Mouse (Mus musculus) c-Kit-negative CD71-positive TER-119-positive erythroid progenitor cells, embryonic 14.5 days (primary cell): ENCODE measurements around the gene Lzts2.
"Not testable (repeated sequence)": the region's sequence is repeated elsewhere in the genome, so short reads cannot be mapped to it uniquely, and the experiment has no call there.

Source experiments
- DNase-seq: peaks from one replicate; pipeline ENCODE4 v3.0.0-alpha.2; 2013; ENCODE audit warnings: low read depth, low spot score

Gene Lzts2

DNA sequence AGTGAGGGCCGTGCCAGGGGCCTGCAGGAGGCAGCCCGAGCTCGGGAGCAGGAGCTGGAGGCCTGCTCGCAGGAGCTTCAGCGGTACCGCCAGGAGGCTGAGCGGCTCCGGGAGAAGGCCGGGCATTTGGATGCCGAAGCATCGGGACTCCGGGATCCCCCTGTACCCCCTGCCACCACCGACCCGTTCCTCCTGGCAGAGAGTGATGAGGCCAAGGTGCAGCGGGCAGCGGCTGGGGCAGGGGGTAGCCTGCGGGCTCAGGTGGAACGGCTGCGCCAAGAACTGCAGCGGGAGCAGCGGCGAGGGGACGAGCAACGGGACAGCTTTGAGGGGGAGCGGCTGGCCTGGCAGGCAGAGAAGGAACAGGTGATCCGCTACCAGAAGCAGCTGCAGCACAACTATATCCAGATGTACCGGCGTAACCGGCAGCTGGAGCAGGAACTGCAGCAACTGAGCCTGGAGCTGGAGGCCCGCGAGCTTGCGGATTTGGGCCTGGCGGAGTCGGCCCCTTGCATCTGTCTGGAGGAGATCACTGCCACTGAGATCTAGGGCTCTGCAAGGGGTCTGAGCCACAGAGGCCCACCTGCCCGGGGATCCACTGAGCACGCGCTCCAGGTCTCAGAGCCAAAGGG, 11.8 kb downstream of the Lzts2 start:
- no peak for DNase-seq

DNA sequence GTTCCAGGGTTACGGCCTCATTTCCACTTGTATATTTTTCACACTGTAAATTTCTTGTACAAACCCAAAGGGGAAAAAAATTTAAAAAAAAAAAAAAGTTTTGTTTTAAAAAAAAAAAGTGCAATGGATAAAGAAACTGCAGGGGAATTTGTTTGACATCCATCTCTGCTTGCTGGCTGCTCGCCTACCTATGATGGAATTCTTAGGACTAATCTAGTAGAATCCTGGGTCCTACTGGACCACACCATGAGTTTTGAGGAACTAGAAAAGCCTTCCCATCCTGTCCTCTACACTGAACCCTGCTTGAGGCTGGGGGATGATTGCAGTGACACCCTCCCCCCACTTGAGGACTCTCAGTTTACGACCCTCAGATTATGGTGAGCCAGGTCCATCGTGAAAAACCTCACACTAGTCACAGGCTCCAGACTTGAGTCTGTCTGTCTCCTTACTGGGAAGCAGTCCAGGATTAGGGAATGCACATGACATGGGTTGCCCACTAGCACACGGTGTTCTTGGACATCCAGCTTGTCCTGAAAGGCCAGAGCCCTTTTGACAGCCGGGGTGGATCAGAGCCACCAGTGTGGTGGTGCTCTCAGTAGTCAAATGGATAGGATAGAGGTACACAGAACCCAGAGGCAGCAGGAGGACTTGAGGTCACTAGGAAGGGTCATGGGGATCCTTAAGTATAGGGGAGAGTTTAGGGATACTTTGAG, 12.9 kb downstream of the Lzts2 start:
- no peak for DNase-seq

DNA sequence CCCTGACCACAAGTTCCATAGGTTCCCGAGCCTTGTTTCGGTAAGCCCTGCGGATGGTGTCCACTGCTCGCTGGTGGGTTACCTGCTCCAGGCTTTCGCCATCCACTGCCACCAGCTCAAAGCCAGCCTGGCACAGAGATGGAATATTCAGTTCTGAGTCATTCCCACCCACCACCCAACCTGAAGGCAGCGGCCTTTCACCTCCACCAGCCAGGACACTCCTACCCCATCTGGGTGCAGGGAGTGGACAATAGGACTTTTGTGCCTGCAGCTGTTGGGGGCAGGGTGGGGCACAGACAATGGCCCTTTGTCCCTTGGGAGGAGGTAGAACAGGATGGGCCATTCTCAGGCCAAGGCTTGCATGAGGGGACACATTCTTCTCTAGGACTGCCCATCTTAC, 13.6 kb downstream of the Lzts2 start:
- no peak for DNase-seq

DNA sequence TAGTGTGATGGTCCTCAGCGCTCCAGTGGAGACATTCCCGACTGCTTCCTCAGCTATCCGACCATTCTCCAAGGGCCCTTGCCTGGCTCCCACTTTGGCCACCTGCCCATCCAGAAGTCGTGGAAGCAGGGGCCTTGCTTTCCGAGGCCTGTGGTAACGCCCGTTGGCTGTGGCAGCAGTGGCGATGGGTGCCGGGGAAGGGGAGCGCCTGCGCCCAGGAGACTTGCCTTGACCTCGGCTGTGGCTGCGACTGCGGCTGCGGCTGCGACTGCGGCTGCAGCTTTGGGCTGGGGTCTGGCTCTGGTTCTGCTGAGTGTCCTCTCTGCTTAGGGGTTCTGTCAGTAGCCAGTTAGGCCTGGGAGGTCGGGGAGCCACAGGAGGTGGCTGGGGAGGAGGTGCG, 14.5 kb downstream of the Lzts2 start:
- DNase-seq: no peak

DNA sequence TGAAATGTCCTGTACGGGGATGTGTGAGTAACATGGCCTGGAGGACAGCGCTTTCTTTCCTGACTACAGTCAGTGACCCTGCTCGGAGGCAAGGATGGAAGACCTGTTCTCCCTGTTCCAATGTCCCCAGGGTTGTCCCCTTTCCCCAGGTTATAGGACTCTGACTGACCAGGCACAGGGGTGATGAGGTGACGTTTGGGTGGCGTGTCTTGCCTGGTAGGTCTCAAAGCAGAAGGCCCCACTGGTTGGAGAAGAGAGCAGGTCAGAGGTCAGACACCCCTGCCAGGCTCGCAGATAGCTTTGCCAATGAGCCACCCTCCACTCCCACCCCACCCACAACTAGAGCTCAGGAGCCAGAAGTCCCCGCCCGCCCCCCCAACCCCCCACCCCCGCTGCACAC, 15.4 kb downstream of the Lzts2 start:
- DNase-seq: no peak

DNA sequence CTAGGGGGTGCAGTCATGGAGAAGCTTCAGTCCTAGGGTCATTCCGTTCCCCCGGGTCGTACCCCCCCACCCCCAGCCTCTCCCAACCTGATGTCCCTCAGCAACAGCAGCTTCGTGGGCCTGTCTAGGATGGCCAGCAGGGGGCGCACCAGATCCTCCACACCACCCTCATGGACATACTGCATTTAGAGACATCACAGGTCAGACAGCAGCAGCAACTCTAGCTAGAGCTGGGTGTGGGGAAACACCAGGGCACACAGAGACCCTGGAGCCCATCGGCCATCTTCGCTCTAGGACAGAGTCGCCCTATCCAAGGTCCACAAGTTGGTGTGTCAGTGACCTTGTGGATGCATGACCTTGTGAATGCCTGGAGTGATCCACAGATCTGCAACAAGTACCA, 15.9 kb downstream of the Lzts2 start:
- DNase-seq: no peak

DNA sequence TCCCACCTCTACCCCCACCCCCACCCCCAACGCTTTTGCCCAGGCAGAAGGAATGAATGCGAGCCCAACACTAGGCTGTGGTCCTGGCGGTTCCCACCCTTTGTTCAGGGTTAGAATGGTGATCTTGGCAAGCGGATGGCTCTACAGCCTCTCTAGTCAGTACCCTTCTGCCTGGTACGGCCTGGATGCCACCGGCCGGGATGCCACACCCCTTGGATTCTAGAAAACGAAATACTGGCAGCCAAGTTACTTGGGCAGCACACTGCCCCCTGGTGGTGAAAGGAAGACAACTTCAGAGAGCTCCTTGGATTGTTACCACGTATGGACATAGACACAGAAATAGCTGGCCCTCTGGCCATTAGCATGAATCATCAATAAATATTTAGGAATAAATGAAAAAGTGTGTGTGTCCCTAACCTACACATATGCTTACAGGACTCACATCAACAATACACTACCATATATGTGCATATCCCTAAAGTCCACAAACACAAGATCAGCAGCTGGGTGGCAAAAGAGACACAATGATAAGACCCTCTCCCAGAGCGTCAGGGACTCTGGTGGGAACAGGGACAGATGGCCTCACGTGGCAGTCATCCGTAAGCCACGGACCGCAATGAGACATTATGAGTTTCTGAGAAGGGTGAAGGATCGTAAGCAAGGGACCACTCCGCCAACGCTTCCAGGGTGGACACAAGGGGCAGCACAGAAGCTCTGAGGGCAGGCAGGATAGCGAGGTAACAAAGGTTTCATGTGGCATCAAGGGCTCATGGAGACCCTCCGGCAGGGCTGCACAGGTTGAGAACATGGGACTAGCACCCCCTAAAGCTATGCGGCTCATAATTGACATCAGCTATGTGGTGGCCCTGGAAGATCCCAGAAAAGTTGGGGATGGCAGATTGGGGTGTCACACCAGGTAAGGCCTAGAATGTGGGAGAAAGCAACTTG, 16.8 kb downstream of the Lzts2 start:
- peak; percentile 69 for DNase-seq

DNA sequence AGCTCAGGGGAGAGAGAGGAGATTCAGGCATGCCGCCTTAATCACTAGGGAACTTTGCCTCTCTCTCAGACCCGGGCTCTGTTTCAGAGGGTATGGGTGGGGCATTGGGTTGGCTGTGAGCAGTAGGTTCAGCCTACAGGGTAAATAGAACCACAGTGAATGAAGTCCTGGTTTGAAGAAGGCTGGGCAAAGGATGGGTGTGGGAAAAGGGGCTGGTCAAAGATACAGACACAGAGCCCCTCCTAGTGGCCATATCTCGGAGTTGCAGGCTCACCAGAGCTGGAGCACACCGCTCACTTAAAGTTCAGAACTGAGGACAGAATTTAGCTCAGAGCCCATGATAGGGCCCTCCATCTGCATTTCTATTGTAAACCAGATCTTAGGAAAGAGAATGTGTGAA, 17.6 kb downstream of the Lzts2 start:
- no peak for DNase-seq

DNA sequence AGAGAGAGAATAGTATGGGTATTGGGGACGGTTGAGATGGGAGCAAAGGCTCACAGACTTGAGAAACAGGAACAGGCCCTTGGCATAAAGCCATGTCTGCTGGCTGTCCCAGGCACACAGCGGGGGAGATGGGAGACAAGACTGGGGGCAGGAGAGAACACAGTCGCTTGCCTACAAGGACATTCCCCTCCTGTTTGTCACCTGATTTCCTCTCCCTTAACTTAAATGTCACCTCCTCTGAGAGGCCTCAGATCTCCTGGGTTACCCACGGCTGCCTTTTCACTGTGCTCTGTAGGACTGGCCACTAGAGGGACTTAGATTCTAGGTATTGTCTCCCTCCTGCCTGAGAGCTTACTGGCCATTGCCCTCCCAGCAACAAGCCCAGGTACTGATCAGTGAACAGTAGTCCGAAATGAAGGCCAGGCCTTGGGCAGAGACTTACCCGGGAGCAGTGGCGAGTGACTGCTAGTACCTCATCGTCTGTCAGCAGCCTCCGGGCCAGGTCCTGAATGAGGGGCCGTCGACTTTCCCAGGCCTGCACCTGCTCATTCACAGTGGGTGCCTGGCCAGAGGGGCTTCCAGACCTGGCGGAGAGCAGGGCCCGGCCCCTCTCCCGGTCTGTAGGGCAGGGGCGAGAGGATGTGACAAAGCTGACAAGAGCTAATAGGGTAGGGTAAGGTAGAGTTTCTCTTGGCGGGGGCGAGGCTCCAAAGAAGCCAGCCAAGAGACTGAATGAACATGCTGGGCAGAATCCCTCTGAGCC, 18.5 kb downstream of the Lzts2 start:
- no peak for DNase-seq

DNA sequence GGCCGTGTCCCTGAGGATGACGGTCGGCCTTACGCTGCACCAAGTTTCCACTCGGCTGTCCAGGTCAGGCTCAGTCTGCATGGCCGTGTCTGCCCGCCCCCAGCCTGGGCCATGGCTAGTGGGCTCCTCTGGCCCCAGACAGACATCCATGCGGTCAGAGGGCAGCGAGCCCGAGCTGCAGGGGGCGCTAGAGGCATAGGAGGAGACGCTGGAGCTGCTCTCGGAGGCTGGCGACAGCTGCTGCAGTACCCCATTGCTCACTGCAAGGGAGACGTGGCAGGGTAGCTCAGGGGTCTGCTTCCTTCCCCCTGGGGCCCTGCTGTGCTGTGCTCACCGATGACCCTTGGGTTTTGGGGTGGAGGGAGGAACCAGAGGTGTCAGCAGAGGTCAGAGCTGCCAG, 22.7 kb downstream of the Lzts2 start:
- DNase-seq: no peak

DNA sequence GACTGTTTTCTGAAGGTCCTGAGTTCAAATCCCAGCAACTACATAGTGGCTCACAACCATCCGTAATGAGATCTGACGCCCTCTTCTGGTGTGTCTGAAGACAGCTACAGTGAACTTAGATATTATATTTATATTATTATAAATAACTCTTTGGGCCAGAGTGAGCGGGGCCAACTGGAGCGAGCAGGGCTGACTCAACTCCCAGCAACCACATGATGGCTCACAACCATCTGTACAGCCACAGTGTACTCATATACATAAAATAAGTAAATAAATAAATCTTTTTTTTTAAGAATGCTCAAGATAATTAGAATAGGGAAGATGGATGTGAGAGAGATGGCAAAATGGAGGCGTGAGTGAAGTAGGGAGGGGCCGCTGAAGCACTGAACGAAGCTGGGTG, 24.0 kb downstream of the Lzts2 start:
- not testable (repeated sequence) for DNase-seq

DNA sequence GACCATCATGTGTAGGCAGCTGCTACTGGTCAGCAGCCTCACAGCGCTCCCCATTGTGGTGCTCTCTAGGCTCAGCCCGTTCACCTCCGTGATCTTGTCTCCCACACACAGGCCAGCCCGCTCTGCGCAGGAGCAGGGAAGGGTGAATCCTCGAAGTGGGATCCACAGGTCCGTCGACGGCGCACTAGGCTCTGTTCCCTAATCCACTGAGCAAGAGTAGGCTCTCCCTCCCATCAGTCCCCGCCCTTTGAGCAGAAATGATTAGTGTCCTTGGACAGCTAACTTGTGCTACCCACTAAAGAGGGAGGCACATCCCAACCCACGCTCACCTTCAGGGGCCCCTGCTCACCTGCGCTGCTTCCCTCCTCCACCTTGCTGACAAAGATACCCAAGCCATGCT, 26.0 kb downstream of the Lzts2 start:
- no peak for DNase-seq

DNA sequence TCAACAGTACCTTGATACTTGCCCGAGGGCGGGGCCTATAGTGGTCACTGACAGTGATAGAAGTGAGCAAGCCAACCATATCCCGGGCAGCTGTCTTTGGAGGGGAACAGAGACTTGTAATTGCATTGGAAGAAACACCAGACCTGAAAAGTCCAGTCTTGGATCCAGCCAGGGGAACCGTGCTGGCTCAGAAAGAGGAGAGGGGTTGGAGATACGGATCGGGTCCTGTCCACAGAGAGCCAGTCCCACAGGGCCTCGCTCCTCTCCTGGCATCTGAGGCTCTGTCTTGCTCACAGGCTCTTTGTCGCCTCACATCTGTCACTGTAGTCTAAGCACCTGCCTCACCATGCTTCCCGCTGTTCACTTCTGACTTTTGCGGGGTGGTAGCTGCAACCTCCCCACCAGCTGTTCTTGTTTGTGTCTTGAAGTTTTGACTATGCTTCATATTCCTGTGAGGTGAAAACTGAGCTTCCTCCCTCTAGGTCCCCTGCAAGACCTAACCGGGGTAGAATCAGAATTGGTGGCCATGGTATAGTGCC, 30.2 kb downstream of the Lzts2 start:
- DNase-seq: no peak

DNA sequence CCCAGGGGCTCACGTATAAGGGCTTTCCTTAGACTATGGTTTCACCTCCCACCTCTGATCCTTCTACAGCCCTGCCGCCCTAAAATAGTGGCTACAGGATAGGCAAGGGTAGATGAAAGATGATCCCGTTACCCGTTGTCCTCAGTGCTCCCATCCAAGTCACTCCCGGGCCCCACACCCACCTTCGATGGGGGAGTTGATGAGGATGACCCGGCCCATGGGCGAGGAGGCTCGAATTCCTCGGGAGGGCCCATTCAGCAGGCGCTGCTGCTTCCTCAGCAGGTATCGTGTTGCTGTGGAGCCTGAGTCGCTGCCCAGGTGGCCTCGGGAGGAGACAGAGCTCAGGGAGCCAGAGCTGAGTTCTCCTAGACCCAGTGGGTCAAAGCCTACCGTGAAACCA, 31.0 kb downstream of the Lzts2 start:
- no peak for DNase-seq

DNA sequence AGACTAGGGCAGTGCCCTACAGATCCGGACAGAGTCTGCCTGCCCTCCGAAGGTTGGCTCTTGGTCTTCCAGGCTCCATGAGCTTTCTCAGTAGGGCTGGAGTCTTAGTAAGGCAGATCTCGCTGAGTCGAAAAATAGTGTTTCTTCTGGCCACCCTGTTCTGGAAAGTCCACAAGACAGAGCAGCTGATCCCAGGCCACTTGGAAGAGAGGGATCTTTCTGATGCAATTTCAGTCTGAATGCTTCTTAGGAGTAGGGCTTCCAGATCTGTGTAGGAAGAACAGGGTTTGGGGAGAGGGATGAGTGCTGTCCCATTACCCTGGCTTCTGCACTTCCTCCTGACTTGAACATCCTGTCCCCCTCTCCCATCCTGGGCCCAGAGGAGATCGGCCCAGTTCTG, 31.4 kb downstream of the Lzts2 start, which contains the start of gene Pdzd7:
Gene Pdzd7, minus strand, starts transcription at position 67 of the 400 bp plus-strand sequence.
- no peak for DNase-seq

DNA sequence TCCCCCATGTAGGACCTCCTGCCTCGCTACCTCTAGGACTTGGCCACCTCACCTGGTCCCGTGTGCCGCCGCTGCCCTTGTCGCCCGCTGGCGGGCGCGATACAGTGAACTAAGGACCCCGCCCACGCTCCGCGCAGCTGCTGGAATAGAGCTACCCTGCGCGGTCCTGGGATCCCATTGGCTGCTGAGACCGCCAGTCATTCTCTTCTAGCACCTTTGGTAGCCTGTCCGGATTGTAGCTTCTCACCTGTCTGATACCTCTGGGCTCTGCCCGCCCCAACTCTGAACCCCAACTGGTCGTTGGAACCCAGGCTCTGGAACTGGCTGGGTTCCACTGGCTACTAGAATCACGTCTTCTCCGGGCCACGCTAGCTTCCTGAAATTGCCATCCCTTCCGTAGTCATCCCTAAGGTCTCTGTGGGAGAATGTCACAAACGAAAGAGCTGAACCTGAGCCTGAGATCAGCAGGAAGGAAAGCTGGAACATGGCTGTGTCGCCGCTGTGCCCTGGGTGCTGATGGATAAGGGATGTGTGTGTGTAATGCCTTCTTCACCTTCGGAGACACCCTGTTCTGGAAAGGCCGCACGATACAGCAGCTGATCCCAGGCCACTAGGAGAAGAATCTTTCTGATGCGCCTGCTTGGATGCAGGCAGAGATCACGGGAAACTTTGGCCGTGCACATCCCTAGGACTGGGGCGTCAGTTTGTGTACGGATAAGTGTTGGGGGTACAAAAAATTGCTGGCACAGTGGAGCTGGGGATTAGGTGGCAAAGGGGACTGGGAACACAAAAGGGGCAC, 32.5 kb downstream of the Lzts2 start:
- DNase-seq: no peak

DNA sequence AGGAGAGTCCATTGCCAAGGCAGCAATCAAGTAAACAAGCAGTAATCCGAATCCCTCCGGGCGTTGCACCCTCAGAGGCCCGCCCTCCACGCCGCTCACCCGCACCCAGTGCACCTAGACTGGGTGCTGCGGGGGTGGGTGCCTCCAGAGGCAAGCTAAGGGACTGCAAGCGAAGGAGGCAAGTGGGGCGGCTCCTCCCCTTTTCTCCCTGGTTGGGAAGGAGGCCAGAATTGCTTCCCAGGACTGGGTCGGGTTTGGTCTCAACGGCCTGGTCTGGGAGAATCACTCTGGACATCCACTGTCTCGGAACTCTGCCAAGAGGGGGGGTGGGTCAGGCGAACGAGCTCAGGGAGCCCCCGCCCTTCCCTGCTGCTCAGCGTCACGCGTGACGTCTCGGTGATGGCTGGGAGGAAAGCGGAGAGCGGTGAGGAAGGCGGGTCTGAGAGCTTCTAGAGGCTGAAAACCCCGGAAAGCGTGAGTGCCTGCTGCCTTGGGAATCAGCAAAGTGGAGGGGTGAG, 33.3 kb downstream of the Lzts2 start, which contains the start of gene Sfxn3:
Gene Sfxn3, plus strand, starts transcription at position 87 of the 518 bp plus-strand sequence.
- peak; percentile 57 for DNase-seq

DNA sequence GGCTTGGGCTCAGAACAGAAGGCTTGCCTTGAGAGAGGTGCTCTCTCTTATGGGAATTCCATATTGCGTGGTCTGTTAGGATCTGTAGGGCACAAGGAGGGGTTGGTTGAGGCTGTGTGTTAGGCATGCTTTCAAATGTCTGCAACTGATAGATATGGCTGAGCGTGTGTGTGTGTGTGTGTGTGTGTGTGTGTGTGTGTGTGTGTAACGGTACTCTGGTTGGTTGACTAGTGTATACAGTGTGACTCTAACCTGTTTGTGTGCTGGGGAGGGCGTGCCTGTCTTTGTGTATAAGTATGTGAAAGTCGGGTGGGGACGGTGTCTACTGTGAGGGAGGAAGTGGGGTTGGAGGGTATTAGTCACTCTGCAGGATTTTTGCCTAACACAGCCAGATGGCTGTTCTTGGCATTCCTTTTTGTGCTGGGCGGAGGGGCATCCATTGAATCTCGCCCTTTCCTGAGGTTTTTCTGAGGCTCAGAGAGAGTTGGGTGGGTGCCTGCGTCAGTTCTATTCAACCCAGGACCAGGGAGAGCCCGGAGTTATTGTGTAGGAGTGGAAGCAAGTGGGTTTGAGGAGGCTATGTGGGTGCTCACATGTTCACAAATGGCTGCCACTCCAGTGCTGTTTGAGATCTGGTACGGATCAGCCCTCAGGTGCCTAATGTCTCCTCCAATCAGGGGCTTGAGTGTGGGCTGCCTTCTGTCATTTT, 33.9 kb downstream of the Lzts2 start:
- DNase-seq: no peak

DNA sequence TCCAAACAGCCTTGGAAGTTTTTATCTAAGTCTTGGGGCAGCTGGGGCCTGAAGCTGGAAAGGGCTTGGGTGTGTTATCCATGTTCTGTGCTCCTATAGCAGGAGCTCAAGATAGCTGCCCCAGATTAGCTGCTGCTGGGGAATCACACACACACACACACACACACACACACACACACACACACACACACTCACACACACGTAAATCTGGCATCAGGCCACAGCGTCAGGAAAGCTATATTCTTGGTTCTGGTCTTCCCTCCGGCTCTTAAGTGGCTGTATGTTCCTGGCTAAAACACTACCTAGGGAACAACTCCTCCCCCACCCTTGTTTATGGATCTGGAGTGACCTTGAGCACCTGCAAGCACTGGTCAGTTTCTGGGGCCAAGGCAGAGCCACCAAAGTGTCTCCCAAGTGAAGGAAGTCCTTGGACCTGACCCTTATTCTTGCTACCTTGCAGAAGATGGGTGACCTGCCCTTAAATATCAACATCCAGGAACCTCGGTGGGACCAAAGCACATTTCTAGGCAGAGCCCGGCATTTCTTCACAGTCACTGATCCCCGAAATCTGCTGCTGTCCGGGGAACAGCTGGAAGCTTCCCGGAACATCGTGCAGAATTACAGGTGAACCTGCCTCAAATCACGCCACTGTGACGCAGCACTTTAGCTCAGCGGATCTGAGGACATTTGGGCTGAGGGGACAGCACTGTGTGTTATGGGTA, 34.6 kb downstream of the Lzts2 start:
- no peak for DNase-seq
